Mouse (Mus musculus) olfactory bulb, adult 2 months (tissue): ENCODE measurements around the gene Cyb561d1.

Experiments
- CTCF ChIP-seq: fragments of 200-500 bp; IDR thresholded peaks from 2 replicates; pipeline ENCODE4 v1.5.1; 2012; ENCODE audit warnings: low read depth, mild to moderate bottlenecking, low read length, moderate library complexity; ENCODE audit not compliant: insufficient read depth
- POLR2A ChIP-seq: fragments of 200-500 bp; IDR thresholded peaks from 2 replicates; pipeline ENCODE4 v1.6.1; 2012; ENCODE audit warnings: mild to moderate bottlenecking, low read depth, low read length, moderate library complexity; ENCODE audit not compliant: insufficient read depth

DNA sequence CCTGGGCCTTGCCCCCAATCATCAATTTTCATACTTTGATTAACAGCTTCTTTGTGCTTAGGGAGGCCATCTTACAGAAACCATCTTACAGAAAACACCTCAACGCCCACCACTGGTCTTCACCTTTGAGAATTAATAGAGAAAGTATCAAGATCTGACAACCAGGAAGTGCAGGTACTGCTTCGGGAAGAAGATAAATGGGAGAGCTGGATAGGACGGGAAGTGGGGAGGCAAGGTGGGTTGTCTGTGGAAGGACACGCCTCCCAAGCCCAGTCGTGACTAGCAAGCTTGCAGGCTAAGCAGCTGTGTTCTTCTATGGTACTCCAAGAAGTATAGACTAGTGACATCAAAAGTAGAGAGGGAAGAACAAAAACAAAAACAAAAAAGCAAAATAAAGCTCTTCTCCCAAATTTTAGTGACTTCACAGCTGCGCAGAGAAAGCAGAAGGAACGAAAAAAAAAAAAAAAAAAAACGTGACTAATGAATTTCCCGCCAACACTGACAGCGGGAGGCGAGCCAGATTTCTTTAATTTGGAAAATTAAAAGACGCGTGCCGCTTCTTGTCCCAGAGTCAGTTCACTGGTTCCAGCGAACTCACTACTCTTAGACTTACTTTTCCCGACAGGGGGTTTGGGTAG lies 15.4 kb downstream of the Cyb561d1 start:
- TF ChIP-seq CTCF (no peak), POLR2A (no peak)
